Mouse (Mus musculus) hindbrain, embryonic 16.5 days (tissue): Measurements from ENCODE around the gene Tstd2. TPM values are rescaled to one million over a fixed set of nuclear protein-coding genes. Genes with fewer than 3 reads are reported as not detected.

Experiments
- ATAC-seq: fragments of 200-750 bp; cut with Nextera tagmentation; 2 replicates; pipeline ENCODE4 v1.8.0; 2017; ENCODE audit warnings: moderate TSS enrichment, moderate library complexity
- H3K27ac ChIP-seq: fragments of 300-500 bp; sonication (generic); 2 replicates; pipeline ENCODE4 v1.5.1; 2014; ENCODE audit warnings: low read depth, mild to moderate bottlenecking, control low read depth, low read length, moderate library complexity
- H3K27me3 ChIP-seq: fragments of 300-500 bp; sonication (generic); replicated peaks from 2 replicates; pipeline ENCODE4 v1.6.1; 2014; ENCODE audit warnings: low read length; ENCODE audit not compliant: control insufficient read depth, insufficient read depth
- H3K36me3 ChIP-seq: fragments of 300-500 bp; sonication (generic); 2 replicates; pipeline ENCODE4 v1.6.1; 2014; ENCODE audit warnings: mild to moderate bottlenecking, low read length, moderate library complexity, mixed read lengths; ENCODE audit not compliant: control insufficient read depth, insufficient read depth
- H3K4me1 ChIP-seq: fragments of 300-500 bp; sonication (generic); 2 replicates; pipeline ENCODE4 v1.6.1; 2014; ENCODE audit warnings: low read depth, low read length; ENCODE audit not compliant: control insufficient read depth, insufficient read depth
- H3K4me2 ChIP-seq: fragments of 300-500 bp; sonication (generic); 2 replicates; pipeline ENCODE4 v1.6.1; 2014; ENCODE audit warnings: mild to moderate bottlenecking, low read length, control low read depth, moderate library complexity
- H3K4me3 ChIP-seq: fragments of 300-500 bp; sonication (generic); 2 replicates; pipeline ENCODE4 v1.5.1; 2014; ENCODE audit warnings: mild to moderate bottlenecking, low read length, control low read depth, moderate library complexity
- H3K9ac ChIP-seq: fragments of 300-500 bp; sonication (generic); 2 replicates; pipeline ENCODE4 v1.6.1; 2014; ENCODE audit warnings: low read depth, mild to moderate bottlenecking, control low read depth, low read length, moderate library complexity
- H3K9me3 ChIP-seq: fragments of 300-500 bp; sonication (generic); 2 replicates; pipeline ENCODE4 v1.6.1; 2014; ENCODE audit warnings: mild to moderate bottlenecking, low read length, moderate library complexity; ENCODE audit not compliant: control insufficient read depth
- WGBS: fragments of 180-500 bp; shearing (Covaris S2); extraction: QIAGEN DNeasy Blood & Tissue Kit; methylation state at CpG from one replicate; pipeline ENCODE4 v1.1.7; 2014; 5-methylcytosine and 5-hydroxymethylcytosine counted together
- polyA plus RNA-seq: library from polyadenylated mRNA; unstranded; fragments of >200 nt; fragmentation: Nextera tagmentation; extraction: Ambion mirVana; gene quantifications from 2 replicates; pipeline ENCODE4 v1.2.1, GENCODE M21; 2015

Tstd2 gene
- polyA plus RNA-seq, 1 experiment from 2014 or later: 19.2 TPM

DNA sequence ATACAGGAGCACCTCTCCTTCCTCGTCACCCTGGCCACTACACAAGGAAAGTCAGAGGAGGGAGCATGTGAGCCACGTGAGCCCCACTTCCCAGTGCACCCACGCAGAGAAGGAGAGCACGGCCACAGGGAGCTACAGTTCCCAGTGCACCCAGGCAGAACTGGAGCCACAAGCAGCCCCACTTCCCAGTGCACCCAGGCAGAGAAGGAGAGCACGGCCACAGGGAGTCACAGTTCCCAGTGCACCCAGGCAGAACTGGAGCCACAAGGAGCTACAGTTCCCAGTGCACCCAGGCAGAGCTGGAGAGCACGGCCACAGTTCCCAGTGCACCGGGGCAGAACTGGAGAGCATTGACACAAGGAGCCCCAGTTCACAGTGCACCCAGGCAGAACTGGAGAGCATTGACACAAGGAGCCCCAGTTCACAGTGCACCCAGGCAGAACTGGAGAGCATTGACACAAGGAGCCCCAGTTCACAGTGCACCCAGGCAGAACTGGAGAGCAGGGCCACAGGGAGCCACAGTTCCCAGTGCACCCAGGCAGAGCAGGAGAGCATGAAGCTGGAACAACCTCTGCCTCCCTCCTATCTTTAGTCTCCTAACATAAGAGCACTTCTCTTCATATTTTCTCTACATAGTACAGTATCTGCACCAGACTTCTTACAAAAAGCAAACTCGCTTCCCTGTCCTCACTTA is 9.0 kb downstream of the Tstd2 start:
- 87% methylated on average over 8 of the region's 8 CpGs for WGBS
- H3K36me3 ChIP-seq: peaks cover 39% of the 10 kb centered on the region
- ATAC-seq: no peak

DNA sequence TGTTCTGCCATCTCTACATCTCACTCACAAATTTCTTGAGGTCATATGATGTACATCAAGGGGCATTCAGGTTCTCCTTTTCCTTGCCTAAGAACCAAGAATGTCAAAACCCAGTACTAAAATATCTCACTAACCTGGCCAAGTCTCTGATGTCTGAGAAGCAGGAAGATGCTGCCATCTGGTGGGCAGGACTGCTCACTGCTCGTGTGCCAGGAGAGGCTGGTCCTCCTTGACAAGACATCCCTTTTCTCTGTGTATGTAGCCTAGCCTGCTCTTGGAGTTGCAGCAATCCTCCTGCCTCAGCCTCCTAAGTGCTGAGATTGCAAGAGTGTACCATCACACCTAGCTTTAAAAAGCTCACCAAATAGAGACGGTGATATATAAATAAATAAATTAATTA is 12.0 kb downstream of the Tstd2 start:
- no peaks in the 10 kb centered on the region for H3K4me1 ChIP-seq
- ATAC-seq: peak; percentile 63; the same call in 1 of the 2 replicates

More for the DNA sequence above, 9.0 kb downstream of the Tstd2 start:
- Histone ChIP-seq H3K27me3 (no peaks in the 10 kb centered on the region), H3K9ac (no peak overlapping the region), H3K4me2 (no peak overlapping the region), H3K27ac (no peak overlapping the region), H3K9me3 (no peaks in the 10 kb centered on the region; the same call in 1 of the 2 replicates), H3K4me1 (no peaks in the 10 kb centered on the region), H3K4me3 (no peak overlapping the region)

DNA sequence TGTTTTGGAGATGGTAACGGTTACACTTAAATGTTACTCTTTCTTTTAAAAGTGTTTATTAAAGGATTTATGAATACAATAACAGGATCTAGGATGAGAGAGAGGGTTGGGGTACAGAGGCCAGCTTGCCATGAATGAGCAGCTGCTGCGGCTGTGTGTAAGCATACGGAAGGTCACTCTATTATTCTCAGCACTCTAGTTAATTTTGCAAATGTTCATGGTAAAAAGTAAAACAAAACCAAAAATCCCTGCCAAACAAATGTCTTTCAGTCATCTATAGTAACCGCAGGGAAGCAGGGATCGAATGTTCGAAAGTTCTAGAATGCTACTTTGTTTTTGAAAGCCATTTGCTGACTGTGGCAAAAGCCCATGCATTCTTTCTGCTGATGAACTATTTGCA is 15.1 kb downstream of the Tstd2 start:
- ATAC-seq: no peak
- 95% methylated on average over 6 of the region's 6 CpGs for WGBS
- peaks cover 42% of the 10 kb centered on the region for H3K36me3 ChIP-seq

More for the DNA sequence above, 12.0 kb downstream of the Tstd2 start:
- Histone ChIP-seq H3K27ac (no peak overlapping the region), H3K36me3 (peaks cover 38% of the 10 kb centered on the region), H3K4me2 (no peak overlapping the region), H3K9ac (no peak overlapping the region), H3K27me3 (no peaks in the 10 kb centered on the region), H3K4me3 (no peak overlapping the region), H3K9me3 (no peaks in the 10 kb centered on the region; the same call in 1 of the 2 replicates)
- 57% methylated on average over 2 of the region's 2 CpGs for WGBS

DNA sequence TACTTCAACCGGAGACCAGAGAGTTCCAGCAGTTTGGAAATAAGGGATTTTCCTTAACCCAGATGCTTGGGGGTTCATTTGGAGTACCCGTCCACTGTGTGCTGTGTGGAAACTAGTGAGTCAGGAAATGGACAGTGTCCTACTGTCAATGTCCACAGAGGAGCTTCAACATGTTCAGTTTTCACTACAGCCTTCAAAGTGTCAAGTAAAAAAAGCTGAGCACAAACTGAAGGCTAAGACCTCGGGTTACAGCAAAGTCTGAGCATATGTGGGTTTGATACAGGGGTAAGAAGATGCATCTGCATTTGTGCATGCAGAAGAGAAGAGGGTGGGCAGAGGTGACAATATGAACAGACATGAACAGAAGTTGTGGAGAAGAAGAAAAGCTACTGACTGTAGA is 17.7 kb downstream of the Tstd2 start:
- H3K27ac ChIP-seq: no peak overlapping the region
- no peak overlapping the region for H3K4me2 ChIP-seq
- no peaks in the 10 kb centered on the region for H3K9me3 ChIP-seq
- H3K4me3 ChIP-seq: no peak overlapping the region
- H3K9ac ChIP-seq: no peak overlapping the region
- no peaks in the 10 kb centered on the region for H3K27me3 ChIP-seq
- H3K36me3 ChIP-seq: peaks cover 47% of the 10 kb centered on the region
- ATAC-seq: no peak
- H3K4me1 ChIP-seq: no peaks in the 10 kb centered on the region
- WGBS: 88% methylated on average over 3 of the region's 3 CpGs

More for the DNA sequence above, 15.1 kb downstream of the Tstd2 start:
- H3K4me3 ChIP-seq: no peak overlapping the region
- H3K4me1 ChIP-seq: no peaks in the 10 kb centered on the region
- H3K9ac ChIP-seq: no peak overlapping the region
- H3K27me3 ChIP-seq: no peaks in the 10 kb centered on the region
- no peak overlapping the region for H3K27ac ChIP-seq
- H3K9me3 ChIP-seq: no peaks in the 10 kb centered on the region
- H3K4me2 ChIP-seq: no peak overlapping the region

DNA sequence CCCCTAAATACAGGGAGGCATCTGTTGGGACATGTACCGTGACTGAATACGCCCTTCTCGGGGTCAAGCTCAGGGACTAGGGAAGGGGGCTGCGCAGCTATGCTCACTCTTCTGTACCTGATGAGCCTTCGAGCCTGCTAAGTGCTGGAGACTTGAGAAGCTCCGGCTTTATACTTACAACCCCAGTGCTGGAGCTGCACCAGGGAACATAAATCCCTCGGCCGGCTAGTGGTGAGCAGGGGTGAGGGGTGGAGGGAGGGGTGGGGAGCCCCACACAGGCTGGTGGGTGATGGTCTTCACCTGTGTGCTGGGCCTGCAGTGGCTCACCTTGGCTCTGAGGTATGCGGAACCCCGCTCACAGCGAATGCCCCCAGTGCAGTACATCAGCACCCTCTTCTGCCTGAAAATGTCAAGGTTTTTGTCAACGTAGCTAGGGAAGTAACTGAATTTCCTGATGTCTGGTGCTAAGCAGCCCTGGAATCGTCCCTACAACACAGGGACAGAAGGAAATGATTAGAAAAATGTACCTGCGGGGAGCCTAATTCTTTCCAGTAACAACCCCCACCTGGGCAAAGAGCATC is 18.9 kb downstream of the Tstd2 start:
- WGBS: 96% methylated on average over 14 of the region's 14 CpGs

DNA sequence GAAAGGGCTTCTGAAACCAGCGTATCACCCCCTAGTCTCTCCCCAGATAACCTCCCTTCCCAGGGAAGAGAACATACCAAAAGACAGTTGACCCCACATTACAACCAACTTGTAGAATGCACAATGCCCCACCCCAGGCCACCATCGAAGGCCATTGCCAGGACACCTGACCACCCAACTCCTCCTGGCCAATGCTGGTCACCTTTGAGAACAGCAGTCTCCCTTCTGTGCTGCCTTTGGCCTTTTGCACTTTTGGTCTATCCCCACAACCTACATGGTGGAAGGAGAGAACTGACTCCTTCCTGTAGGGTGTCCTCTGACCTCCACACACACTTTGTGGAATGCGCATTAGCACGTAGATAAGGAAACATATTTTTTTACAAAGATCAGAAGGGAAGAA is 21.0 kb downstream of the Tstd2 start:
- Histone ChIP-seq H3K36me3 (peaks cover 35% of the 10 kb centered on the region), H3K4me1 (no peaks in the 10 kb centered on the region), H3K9me3 (no peaks in the 10 kb centered on the region), H3K27me3 (no peaks in the 10 kb centered on the region), H3K9ac (no peak overlapping the region), H3K27ac (no peak overlapping the region), H3K4me3 (no peak overlapping the region), H3K4me2 (no peak overlapping the region)
- WGBS: 95% methylated on average over 4 of the region's 4 CpGs
- ATAC-seq: no peak

More for the DNA sequence above, 18.9 kb downstream of the Tstd2 start:
- H3K36me3 ChIP-seq: peaks cover 37% of the 10 kb centered on the region
- no peak overlapping the region for H3K4me2 ChIP-seq
- H3K9me3 ChIP-seq: no peaks in the 10 kb centered on the region
- no peaks in the 10 kb centered on the region for H3K27me3 ChIP-seq
- H3K4me3 ChIP-seq: no peak overlapping the region
- ATAC-seq: no peak
- H3K4me1 ChIP-seq: no peaks in the 10 kb centered on the region
- H3K27ac ChIP-seq: no peak overlapping the region
- H3K9ac ChIP-seq: no peak overlapping the region

DNA sequence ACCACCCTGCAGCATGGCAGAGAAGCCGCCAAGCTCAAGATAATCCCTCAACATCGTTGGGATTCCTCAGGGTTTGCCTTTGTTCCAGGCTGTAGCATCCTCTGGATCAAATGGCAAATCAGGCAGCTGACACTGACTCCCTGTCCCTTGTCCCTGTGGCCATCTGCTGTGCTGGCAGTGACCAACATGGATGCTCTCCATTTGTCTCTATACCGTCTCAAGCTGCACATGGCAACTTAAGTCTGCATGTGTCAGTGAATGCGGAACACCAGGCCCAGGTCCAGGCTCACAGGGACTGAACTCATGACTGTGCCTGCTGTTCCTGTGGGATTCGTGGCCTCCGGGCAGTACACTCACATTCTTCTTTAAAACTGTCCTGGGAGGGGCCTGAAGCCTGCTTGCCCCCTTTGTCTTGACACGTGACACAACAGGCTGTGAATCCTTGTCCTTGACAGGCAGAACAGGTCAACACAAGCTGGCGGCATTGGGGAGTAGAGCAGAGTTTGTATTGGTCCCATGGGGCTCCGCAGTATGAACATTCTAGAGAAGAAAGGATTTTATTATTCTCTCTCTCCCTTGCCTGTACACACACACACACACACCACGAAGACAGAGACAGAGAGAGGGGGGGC is 21.8 kb downstream of the Tstd2 start:
- 65% methylated on average over 10 of the region's 10 CpGs for WGBS
- Histone ChIP-seq H3K9ac (no peak overlapping the region), H3K4me1 (no peaks in the 10 kb centered on the region), H3K27ac (no peak overlapping the region), H3K9me3 (no peaks in the 10 kb centered on the region), H3K36me3 (peaks cover 34% of the 10 kb centered on the region), H3K27me3 (no peaks in the 10 kb centered on the region), H3K4me3 (no peak overlapping the region), H3K4me2 (no peak overlapping the region)
- peak; percentile 50; the same call in 1 of the 2 replicates for ATAC-seq

DNA sequence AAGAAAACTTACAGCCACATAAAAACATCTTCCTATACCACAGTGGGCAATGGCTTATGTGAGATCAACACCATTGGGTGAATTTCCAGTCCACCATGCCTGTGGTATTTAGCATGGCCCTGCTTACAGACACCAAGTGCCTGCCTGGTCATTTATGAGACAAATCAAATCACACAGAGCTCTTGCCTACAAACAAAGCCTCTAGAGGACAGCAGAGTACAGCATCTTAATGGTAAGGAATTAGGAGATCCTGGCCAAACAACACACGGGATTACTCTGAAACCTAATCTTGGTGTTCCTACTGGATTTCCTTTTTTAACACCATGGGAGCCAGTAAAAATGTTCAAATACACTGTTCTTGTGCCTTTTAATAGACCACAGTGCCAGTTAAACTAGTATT is 23.2 kb downstream of the Tstd2 start:
- Histone ChIP-seq H3K4me3 (no peak overlapping the region), H3K9me3 (no peaks in the 10 kb centered on the region), H3K4me2 (no peak overlapping the region), H3K27me3 (no peaks in the 10 kb centered on the region), H3K9ac (no peak overlapping the region), H3K4me1 (no peaks in the 10 kb centered on the region), H3K36me3 (peaks cover 34% of the 10 kb centered on the region), H3K27ac (no peak overlapping the region)
- no peak for ATAC-seq
- whole genome bisulfite sequencing: 76% methylated on average over 1 of the region's 1 CpGs

DNA sequence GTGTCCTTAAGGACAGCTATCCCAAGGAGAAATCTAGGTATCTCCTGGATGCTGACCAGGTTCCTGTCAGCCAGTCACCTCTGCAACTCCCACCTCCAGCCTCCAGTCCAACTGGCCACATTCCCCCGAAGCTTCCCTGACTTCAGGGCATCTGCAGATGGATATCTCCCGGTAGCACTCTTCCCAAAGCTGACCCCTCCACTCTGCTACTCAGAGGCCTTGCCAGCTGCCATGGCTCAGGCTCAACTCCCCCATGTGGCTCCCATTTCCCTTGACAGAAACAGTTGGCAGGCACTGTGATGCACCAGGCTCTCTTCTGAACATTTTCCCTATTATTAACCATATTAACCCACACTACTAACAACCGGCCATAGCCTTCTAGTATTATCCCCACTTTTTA is 27.1 kb downstream of the Tstd2 start:
- no peak for ATAC-seq
- H3K9me3 ChIP-seq: no peaks in the 10 kb centered on the region
- H3K36me3 ChIP-seq: peaks cover 5% of the 10 kb centered on the region
- no peaks in the 10 kb centered on the region for H3K27me3 ChIP-seq
- H3K4me3 ChIP-seq: no peak overlapping the region
- H3K4me1 ChIP-seq: no peaks in the 10 kb centered on the region
- no peak overlapping the region for H3K9ac ChIP-seq
- no peak overlapping the region for H3K27ac ChIP-seq
- 69% methylated on average over 3 of the region's 3 CpGs for WGBS
- H3K4me2 ChIP-seq: no peak overlapping the region
